Mouse (Mus musculus) erythroblast, adult 5-6 weeks (primary cell): ENCODE measurements around the gene Wfikkn1. TPM values are rescaled to one million over a fixed set of nuclear protein-coding genes. Genes with fewer than 3 reads are reported as not detected.

Source experiments
- ATAC-seq: replicated peaks from 2 replicates; pipeline ENCODE4 v1.8.0; 2016; ENCODE audit warnings: moderate number of reproducible peaks, mild to moderate bottlenecking, moderate TSS enrichment, inconsistent platforms; ENCODE audit not compliant: poor library complexity, low FRiP score, severe bottlenecking
- total RNA-seq, 2 experiments: library from RNA; stranded (forward) in 1 of 2; stranded (reverse) in 1 of 2; fragments of 150-400 nt in 1 of 2; fragments of 200-764, 138-1000 nt in 1 of 2; gene quantifications; 2 replicates each; pipeline versions ENCODE4 v1.2.3 to v1.2.4; 2015 to 2017; ENCODE audit warnings: low replicate concordance in 2 of 2

Gene Wfikkn1
- total RNA-seq, 2 experiments from 2014 or later, result 1.0 TPM; not detected in 1

GRCm38 (mm10) chr17:25828712-25829557, 51.7 kb downstream of the Wfikkn1 start, which contains the start of gene Jmjd8:
Gene Jmjd8 (plus strand): TSS chr17:25828867.
- ATAC-seq, result peak; percentile 50

- ATAC-seq, result no peak
These were observed 52.4 kb downstream of the Wfikkn1 start for GRCm38 (mm10) chr17:25828223-25828594.

Other genes starting within 250 kb of the Wfikkn1 start
Only the 30 nearest of the 31 such genes appear.
- not detected in 2 replicates for gene Gng13, start 163.7 kb downstream of the Wfikkn1 start, total RNA-seq (2015; ENCODE audit: low replicate concordance)
- gene Gng13, start 163.7 kb downstream of the Wfikkn1 start, total RNA-seq (2017; ENCODE audit: low replicate concordance), result 0.70 TPM in 1 of 2 replicates, not detected in the other
- 7.7 and 8.6 TPM in 2 replicates for gene Chtf18, start 153.4 kb downstream of the Wfikkn1 start, total RNA-seq (2015; ENCODE audit: low replicate concordance)
- gene Chtf18, start 153.4 kb downstream of the Wfikkn1 start, total RNA-seq (2017; ENCODE audit: low replicate concordance), result 7.6 and 11.8 TPM in 2 replicates
- 4.2 and 6.5 TPM in 2 replicates for gene Rpusd1, start 153.2 kb downstream of the Wfikkn1 start, total RNA-seq (2015; ENCODE audit: low replicate concordance)
- 1.4 TPM in 2 replicates for gene Rpusd1, start 153.2 kb downstream of the Wfikkn1 start, total RNA-seq (2017; ENCODE audit: low replicate concordance)
- not detected in 2 replicates for gene Mslnl, start 144.8 kb downstream of the Wfikkn1 start, total RNA-seq (2015; ENCODE audit: low replicate concordance)
- gene Mslnl, start 144.8 kb downstream of the Wfikkn1 start, total RNA-seq (2017; ENCODE audit: low replicate concordance), result not detected in 2 replicates
- gene Msln, start 126.5 kb downstream of the Wfikkn1 start, total RNA-seq (2015; ENCODE audit: low replicate concordance), result not detected in 2 replicates
- not detected in 2 replicates for gene Msln, start 126.5 kb downstream of the Wfikkn1 start, total RNA-seq (2017; ENCODE audit: low replicate concordance)
- 3.5 and 5.9 TPM in 2 replicates for gene Narfl, start 107.1 kb downstream of the Wfikkn1 start, total RNA-seq (2015; ENCODE audit: low replicate concordance)
- 6.2 and 7.8 TPM in 2 replicates for gene Narfl, start 107.1 kb downstream of the Wfikkn1 start, total RNA-seq (2017; ENCODE audit: low replicate concordance)
- 2.9 TPM in 1 of 2 replicates, not detected in the other for gene Haghl, start 95.2 kb downstream of the Wfikkn1 start, total RNA-seq (2015; ENCODE audit: low replicate concordance)
- 1.9 and 3.1 TPM in 2 replicates for gene Haghl, start 95.2 kb downstream of the Wfikkn1 start, total RNA-seq (2017; ENCODE audit: low replicate concordance)
- not detected in 2 replicates for gene Ccdc78, start 94.3 kb downstream of the Wfikkn1 start, total RNA-seq (2015; ENCODE audit: low replicate concordance)
- not detected in 2 replicates for gene Ccdc78, start 94.3 kb downstream of the Wfikkn1 start, total RNA-seq (2017; ENCODE audit: low replicate concordance)
- 14.8 and 24.9 TPM in 2 replicates for gene Fam173a, start 88.0 kb downstream of the Wfikkn1 start, total RNA-seq (2015; ENCODE audit: low replicate concordance)
- 7.7 and 9.6 TPM in 2 replicates for gene Fam173a, start 88.0 kb downstream of the Wfikkn1 start, total RNA-seq (2017; ENCODE audit: low replicate concordance)
- gene AC134908.4, start 85.2 kb downstream of the Wfikkn1 start, total RNA-seq (2015; ENCODE audit: low replicate concordance), result not detected in 2 replicates
- gene AC134908.4, start 85.2 kb downstream of the Wfikkn1 start, total RNA-seq (2017; ENCODE audit: low replicate concordance), result not detected in 2 replicates
- gene Metrn, start 83.7 kb downstream of the Wfikkn1 start, total RNA-seq (2015; ENCODE audit: low replicate concordance), result 1.3 and 2.9 TPM in 2 replicates
- gene Metrn, start 83.7 kb downstream of the Wfikkn1 start, total RNA-seq (2017; ENCODE audit: low replicate concordance), result 3.2 TPM in 2 replicates
- gene Fbxl16, start 71.8 kb downstream of the Wfikkn1 start, total RNA-seq (2015; ENCODE audit: low replicate concordance), result not detected in 2 replicates
- gene Fbxl16, start 71.8 kb downstream of the Wfikkn1 start, total RNA-seq (2017; ENCODE audit: low replicate concordance), result 0.17 TPM in 1 of 2 replicates, not detected in the other
- gene Wdr24, start 57.2 kb downstream of the Wfikkn1 start, total RNA-seq (2015; ENCODE audit: low replicate concordance), result 0.38 and 0.42 TPM in 2 replicates
- 4.9 and 6.0 TPM in 2 replicates for gene Wdr24, start 57.2 kb downstream of the Wfikkn1 start, total RNA-seq (2017; ENCODE audit: low replicate concordance)
- gene Jmjd8, start 52.0 kb downstream of the Wfikkn1 start, total RNA-seq (2015; ENCODE audit: low replicate concordance), result 0.84 and 2.1 TPM in 2 replicates
- 3.9 and 6.7 TPM in 2 replicates for gene Jmjd8, start 52.0 kb downstream of the Wfikkn1 start, total RNA-seq (2017; ENCODE audit: low replicate concordance)
- gene Stub1, start 47.5 kb downstream of the Wfikkn1 start, total RNA-seq (2015; ENCODE audit: low replicate concordance), result 15.0 and 28.0 TPM in 2 replicates
- gene Stub1, start 47.5 kb downstream of the Wfikkn1 start, total RNA-seq (2017; ENCODE audit: low replicate concordance), result 18.8 and 27.9 TPM in 2 replicates
- not detected in 2 replicates for gene Rhbdl1, start 43.6 kb downstream of the Wfikkn1 start, total RNA-seq (2015; ENCODE audit: low replicate concordance)
- gene Rhbdl1, start 43.6 kb downstream of the Wfikkn1 start, total RNA-seq (2017; ENCODE audit: low replicate concordance), result 4.7 TPM in 1 of 2 replicates, not detected in the other
- gene Gm20683, start 39.1 kb downstream of the Wfikkn1 start, total RNA-seq (2015; ENCODE audit: low replicate concordance), result 0.84 TPM in 1 of 2 replicates, not detected in the other
- gene Gm20683, start 39.1 kb downstream of the Wfikkn1 start, total RNA-seq (2017; ENCODE audit: low replicate concordance), result 2.6 TPM in 1 of 2 replicates, not detected in the other
- gene Rhot2, start 36.0 kb downstream of the Wfikkn1 start, total RNA-seq (2015; ENCODE audit: low replicate concordance), result 3.3 and 9.8 TPM in 2 replicates
- 19.7 and 28.6 TPM in 2 replicates for gene Rhot2, start 36.0 kb downstream of the Wfikkn1 start, total RNA-seq (2017; ENCODE audit: low replicate concordance)
- 12.5 and 17.6 TPM in 2 replicates for gene Wdr90, start 19.4 kb downstream of the Wfikkn1 start, total RNA-seq (2015; ENCODE audit: low replicate concordance)
- 10.0 and 12.7 TPM in 2 replicates for gene Wdr90, start 19.4 kb downstream of the Wfikkn1 start, total RNA-seq (2017; ENCODE audit: low replicate concordance)
- gene Mcrip2, start 12.1 kb downstream of the Wfikkn1 start, total RNA-seq (2015; ENCODE audit: low replicate concordance), result 9.4 and 9.8 TPM in 2 replicates
- gene Mcrip2, start 12.1 kb downstream of the Wfikkn1 start, total RNA-seq (2017; ENCODE audit: low replicate concordance), result 1.7 and 8.0 TPM in 2 replicates
- gene Mettl26, start 5.8 kb downstream of the Wfikkn1 start, total RNA-seq (2015; ENCODE audit: low replicate concordance), result 7.3 and 9.4 TPM in 2 replicates
- gene Mettl26, start 5.8 kb downstream of the Wfikkn1 start, total RNA-seq (2017; ENCODE audit: low replicate concordance), result 3.7 and 5.3 TPM in 2 replicates
- 2.3 and 6.7 TPM in 2 replicates for gene Rab40c, start 38.9 kb upstream of the Wfikkn1 start, total RNA-seq (2015; ENCODE audit: low replicate concordance)
- 1.2 and 1.5 TPM in 2 replicates for gene Rab40c, start 38.9 kb upstream of the Wfikkn1 start, total RNA-seq (2017; ENCODE audit: low replicate concordance)
- 1,336 and 1,664 TPM in 2 replicates for gene Pigq, start 64.1 kb upstream of the Wfikkn1 start, total RNA-seq (2015; ENCODE audit: low replicate concordance)
- gene Pigq, start 64.1 kb upstream of the Wfikkn1 start, total RNA-seq (2017; ENCODE audit: low replicate concordance), result 1,480 and 1,728 TPM in 2 replicates
- gene Nhlrc4, start 64.1 kb upstream of the Wfikkn1 start, total RNA-seq (2015; ENCODE audit: low replicate concordance), result 49.2 and 66.7 TPM in 2 replicates
- gene Nhlrc4, start 64.1 kb upstream of the Wfikkn1 start, total RNA-seq (2017; ENCODE audit: low replicate concordance), result 40.7 and 62.0 TPM in 2 replicates
- gene A930017K11Rik, start 71.7 kb upstream of the Wfikkn1 start, total RNA-seq (2015; ENCODE audit: low replicate concordance), result not detected in 2 replicates
- not detected in 2 replicates for gene A930017K11Rik, start 71.7 kb upstream of the Wfikkn1 start, total RNA-seq (2017; ENCODE audit: low replicate concordance)
- gene Capn15, start 104.9 kb upstream of the Wfikkn1 start, total RNA-seq (2015; ENCODE audit: low replicate concordance), result 1.2 and 1.5 TPM in 2 replicates
- 1.4 and 2.4 TPM in 2 replicates for gene Capn15, start 104.9 kb upstream of the Wfikkn1 start, total RNA-seq (2017; ENCODE audit: low replicate concordance)
- not detected in 2 replicates for gene Rab11fip3, start 188.7 kb upstream of the Wfikkn1 start, total RNA-seq (2015; ENCODE audit: low replicate concordance)
- gene Rab11fip3, start 188.7 kb upstream of the Wfikkn1 start, total RNA-seq (2017; ENCODE audit: low replicate concordance), result 0.17 and 0.42 TPM in 2 replicates
- 3.1 TPM in 1 of 2 replicates, not detected in the other for gene Decr2, start 209.5 kb upstream of the Wfikkn1 start, total RNA-seq (2015; ENCODE audit: low replicate concordance)
- gene Decr2, start 209.5 kb upstream of the Wfikkn1 start, total RNA-seq (2017; ENCODE audit: low replicate concordance), result 0.42 and 3.2 TPM in 2 replicates
- gene Nme4, start 214.7 kb upstream of the Wfikkn1 start, total RNA-seq (2015; ENCODE audit: low replicate concordance), result 10.0 and 15.9 TPM in 2 replicates
- 4.2 and 5.2 TPM in 2 replicates for gene Nme4, start 214.7 kb upstream of the Wfikkn1 start, total RNA-seq (2017; ENCODE audit: low replicate concordance)
- gene Tmem8, start 232.4 kb upstream of the Wfikkn1 start, total RNA-seq (2015; ENCODE audit: low replicate concordance), result 9.6 and 13.2 TPM in 2 replicates
- 4.3 and 5.0 TPM in 2 replicates for gene Tmem8, start 232.4 kb upstream of the Wfikkn1 start, total RNA-seq (2017; ENCODE audit: low replicate concordance)